Mouse (Mus musculus) MEL (cell line): ENCODE measurements around the gene Pcca. TPM values are rescaled to one million over a fixed set of nuclear protein-coding genes. Genes with fewer than 3 reads are reported as not detected.

Experiments
- DNase-seq: peaks from one replicate; pipeline ENCODE4 v3.0.0; 2011; ENCODE audit warnings: low read depth, low spot score
- H3K27ac ChIP-seq: 2 replicates; pipeline ENCODE4 v1.5.1; 2012; ENCODE audit warnings: low read depth, mild to moderate bottlenecking, control low read depth, low read length, moderate library complexity; ENCODE audit not compliant: control insufficient read depth
- H3K27me3 ChIP-seq, 2 experiments: fragments of 150-350 bp in 1 of 2; sonication (generic) in 1 of 2; 2 replicates each; pipeline ENCODE4 v1.6.1; 2012; ENCODE audit warnings: low read length in 2 of 2, mild to moderate bottlenecking in 2 of 2, improper control_type of control experiment in 1 of 2, moderate library complexity in 1 of 2; ENCODE audit not compliant: insufficient read depth in 2 of 2, control insufficient read depth in 1 of 2
- H3K36me3 ChIP-seq, 2 experiments: 2 replicates each; pipeline ENCODE4 v1.6.1; 2012 to 2014; ENCODE audit warnings: low read length in 2 of 2, improper control_type of control experiment in 1 of 2, inconsistent platforms in 1 of 2, mild to moderate bottlenecking in 1 of 2; ENCODE audit not compliant: insufficient read depth in 2 of 2, control insufficient read depth in 1 of 2
- H3K4me1 ChIP-seq, 2 experiments: fragments of 150-350 bp in 1 of 2; sonication (generic) in 1 of 2; 2 replicates each; pipeline ENCODE4 v1.6.1; 2012; ENCODE audit warnings: low read length in 2 of 2, improper control_type of control experiment in 1 of 2, mild to moderate bottlenecking in 1 of 2; ENCODE audit not compliant: insufficient read depth in 2 of 2, control insufficient read depth in 1 of 2
- H3K4me3 ChIP-seq, 2 experiments: fragments of 150-350 bp in 1 of 2; sonication (generic) in 1 of 2; 2 replicates each; pipeline ENCODE4 v1.5.1; 2012; ENCODE audit warnings: low read depth in 2 of 2, low read length in 2 of 2, mild to moderate bottlenecking in 2 of 2, moderate library complexity in 2 of 2, control low read depth in 1 of 2, improper control_type of control experiment in 1 of 2; ENCODE audit not compliant: control insufficient read depth in 1 of 2, insufficient read depth in 1 of 2
- H3K79me2 ChIP-seq: 2 replicates; pipeline ENCODE4 v1.6.1; 2012; ENCODE audit warnings: mild to moderate bottlenecking, low read length, moderate library complexity; ENCODE audit not compliant: control insufficient read depth, poor library complexity, insufficient read depth
- H3K9ac ChIP-seq: 2 replicates; pipeline ENCODE4 v1.6.1; 2012; ENCODE audit warnings: low read depth, mild to moderate bottlenecking, control low read depth, low read length, moderate library complexity; ENCODE audit not compliant: control insufficient read depth, poor library complexity, severe bottlenecking
- H3K9me3 ChIP-seq: fragments of 150-350 bp; sonication (generic); replicated peaks from 2 replicates; pipeline ENCODE4 v1.6.1; 2012; ENCODE audit warnings: mild to moderate bottlenecking, low read length, improper control_type of control experiment, moderate library complexity; ENCODE audit not compliant: insufficient read depth
- CHD2 ChIP-seq: IDR thresholded peaks from 2 replicates; pipeline ENCODE4 v1.6.1; 2011; ENCODE audit warnings: low read length, improper control_type of control experiment
- CTCF ChIP-seq, 3 experiments: IDR thresholded peaks in 2 of 3; conservative IDR thresholded peaks in 1 of 3; 2 replicates each; pipeline ENCODE4 v1.5.1; 2011 to 2012; ENCODE audit warnings: low read length in 3 of 3, low read depth in 2 of 3, mild to moderate bottlenecking in 2 of 3, improper control_type of control experiment in 1 of 3, inconsistent platforms in 1 of 3, mixed read lengths in 1 of 3, moderate library complexity in 1 of 3; ENCODE audit not compliant: control insufficient read depth in 1 of 3, insufficient read depth in 1 of 3, poor library complexity in 1 of 3, severe bottlenecking in 1 of 3
- E2F4 ChIP-seq: IDR thresholded peaks from 2 replicates; pipeline ENCODE4 v1.6.1; 2011; ENCODE audit warnings: low read depth, low read length, improper control_type of control experiment, borderline replicate concordance
- ETS1 ChIP-seq: IDR thresholded peaks from 2 replicates; pipeline ENCODE4 v1.6.1; 2012; ENCODE audit warnings: low read depth, mild to moderate bottlenecking, inconsistent platforms, low read length, improper control_type of control experiment, moderate library complexity
- GABPA ChIP-seq: IDR thresholded peaks from 2 replicates; pipeline ENCODE4 v1.6.1; 2012; ENCODE audit warnings: low read depth, mild to moderate bottlenecking, inconsistent platforms, low read length, improper control_type of control experiment, moderate library complexity
- HCFC1 ChIP-seq: IDR thresholded peaks from 2 replicates; pipeline ENCODE4 v1.6.1; 2012; ENCODE audit warnings: low read depth, mild to moderate bottlenecking, inconsistent platforms, low read length, improper control_type of control experiment, moderate library complexity
- JUND ChIP-seq: IDR thresholded peaks from 2 replicates; pipeline ENCODE4 v1.6.1; 2011; ENCODE audit warnings: low read depth, mild to moderate bottlenecking, improper control_type of control experiment, low read length
- KAT2A ChIP-seq: conservative IDR thresholded peaks from 2 replicates; pipeline ENCODE4 v1.6.1; 2012; ENCODE audit warnings: low read depth, low read length, improper control_type of control experiment, inconsistent platforms
- MAFK ChIP-seq: IDR thresholded peaks from 2 replicates; pipeline ENCODE4 v1.6.1; 2011; ENCODE audit warnings: low read depth, mild to moderate bottlenecking, low read length, improper control_type of control experiment, borderline replicate concordance
- NELFE ChIP-seq: IDR thresholded peaks from 2 replicates; pipeline ENCODE4 v1.6.1; 2011; ENCODE audit warnings: low read depth, low read length, improper control_type of control experiment
- POLR2AphosphoS2 ChIP-seq: IDR thresholded peaks from 2 replicates; pipeline ENCODE4 v1.6.1; 2011; ENCODE audit warnings: low read length, improper control_type of control experiment
- RAD21 ChIP-seq: IDR thresholded peaks from 2 replicates; pipeline ENCODE4 v1.6.1; 2011; ENCODE audit warnings: mild to moderate bottlenecking, low read depth, low read length, improper control_type of control experiment
- RCOR1 ChIP-seq: IDR thresholded peaks from 2 replicates; pipeline ENCODE4 v1.6.1; 2012; ENCODE audit warnings: low read depth, mild to moderate bottlenecking, inconsistent platforms, low read length, improper control_type of control experiment
- SIN3A ChIP-seq: IDR thresholded peaks from 2 replicates; pipeline ENCODE4 v1.6.1; 2012; ENCODE audit warnings: low read length, improper control_type of control experiment, inconsistent platforms
- SMC3 ChIP-seq: IDR thresholded peaks from 2 replicates; pipeline ENCODE4 v1.6.1; 2011; ENCODE audit warnings: low read depth, low read length, improper control_type of control experiment
- TAL1 ChIP-seq: IDR thresholded peaks from 2 replicates; pipeline ENCODE4 v1.6.1; 2012; ENCODE audit warnings: mild to moderate bottlenecking, inconsistent platforms, low read length, moderate library complexity, mixed read lengths
- ZC3H11A ChIP-seq: IDR thresholded peaks from 2 replicates; pipeline ENCODE4 v1.6.1; 2012; ENCODE audit warnings: low read depth, mild to moderate bottlenecking, inconsistent platforms, low read length, improper control_type of control experiment
- ZNF384 ChIP-seq: IDR thresholded peaks from 2 replicates; pipeline ENCODE4 v1.6.1; 2012; ENCODE audit warnings: low read depth, mild to moderate bottlenecking, inconsistent platforms, low read length, improper control_type of control experiment
- polyA plus RNA-seq, 2 experiments: library from polyadenylated mRNA; stranded (reverse) in 1 of 2; unstranded in 1 of 2; fragments of >175 nt in 1 of 2; fragments of >200 nt in 1 of 2; gene quantifications; 2 replicates each; pipeline versions ENCODE4 v1.2.1 to v1.2.4; 2012; ENCODE audit warnings: low replicate concordance in 2 of 2, low read depth in 1 of 2; ENCODE audit not compliant: insufficient read length in 2 of 2, insufficient read depth in 1 of 2, missing spikeins in 1 of 2
- total RNA-seq: library from RNA; depleted of rRNA; stranded (reverse); fragments of 300-350 nt; gene quantifications from 2 replicates; pipeline ENCODE4 v1.2.3, GENCODE M21; 2012

Gene Pcca
- total and polyA plus RNA-seq, 3 experiments, result 21.2 to 22.7 TPM; not detected in 1

DNA sequence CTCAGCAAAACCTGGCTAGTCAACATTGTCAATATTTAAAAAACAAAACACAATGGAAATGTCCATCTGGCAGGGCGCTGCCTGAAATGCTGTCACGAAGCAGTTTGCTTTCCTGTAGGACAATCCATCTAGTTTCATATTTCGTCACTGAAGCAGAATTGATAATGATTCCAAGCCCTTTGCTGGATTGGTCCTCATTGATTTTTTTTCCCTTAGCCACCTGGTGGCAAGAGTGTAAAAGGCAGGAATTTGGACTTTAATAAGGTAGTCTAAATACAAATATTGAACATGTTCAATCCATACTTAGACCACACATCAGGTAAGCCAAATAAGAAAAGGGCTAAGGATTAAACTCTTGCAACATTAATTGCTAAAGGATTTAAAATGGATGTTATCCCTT is 367.1 kb downstream of the Pcca start:
- Histone ChIP-seq H3K9me3 (no peaks in the 10 kb centered on the region), H3K4me3 (no peak overlapping the region), H3K27me3 (no peaks in the 10 kb centered on the region), H3K36me3 (peaks cover 2 to 4% of the 10 kb centered on the region in 2 experiments; a peak in 2 of 4 replicates), H3K4me1 (no peaks in the 10 kb centered on the region; a peak in 1 of 4 replicates), H3K79me2 (0 out of 2 replicates have a peak, but pooled peaks cover 1% of the 10 kb centered on the region), H3K9ac (no peak overlapping the region), H3K27ac (no peak overlapping the region)
- DNase-seq, result no peak
- 0 out of 2 replicates have a peak, but pooled peaks have one; percentile 10 for TF ChIP-seq ZC3H11A
- peak in 2 of 3 experiments; percentile 40 to 41; a peak in 4 of 6 replicates for TF ChIP-seq CTCF (IDR thresholded peaks at IDR 0.05 in 2 of 3, conservative IDR thresholded peaks at IDR 0.05 in 1 of 3; ENCODE audit: control insufficient read depth in 1 of 3, insufficient read depth in 1 of 3, low read depth in 2 of 3, low read length in 3 of 3, poor library complexity in 1 of 3, severe bottlenecking in 1 of 3)
- TF ChIP-seq KAT2A, result no peak
- TF ChIP-seq MAFK, result no peak
- peak; percentile 47 for TF ChIP-seq SMC3

DNA sequence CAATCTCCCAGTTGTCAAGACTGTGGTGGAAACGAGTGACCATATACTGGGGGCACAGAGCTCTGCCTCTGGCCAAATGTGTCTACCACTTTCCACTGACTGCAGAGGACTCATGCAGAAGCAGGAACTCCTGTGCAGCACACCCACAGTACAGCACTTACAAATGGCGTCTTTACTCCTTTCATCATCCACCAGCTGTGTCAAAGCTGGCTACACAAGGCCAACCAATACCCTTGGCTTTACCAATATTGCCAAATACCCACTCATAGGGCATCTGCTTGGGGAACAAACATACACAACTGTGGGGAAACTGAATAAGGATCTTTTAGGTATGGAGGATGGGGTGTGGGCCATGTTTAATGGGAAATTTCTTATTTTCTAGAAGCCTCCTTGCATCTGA is 367.6 kb downstream of the Pcca start:
- TF ChIP-seq ZNF384, result no peak
- TF ChIP-seq SIN3A, result no peak
- no peak for TF ChIP-seq RCOR1
- no peak for TF ChIP-seq KAT2A
- TF ChIP-seq ETS1, result no peak
- no peak for TF ChIP-seq ZC3H11A
- no peak for TF ChIP-seq POLR2AphosphoS2
- TF ChIP-seq HCFC1, result no peak
- TF ChIP-seq GABPA, result no peak
- no peak for TF ChIP-seq JUND
- TF ChIP-seq, all 39 proteins: peak for 0
- Histone ChIP-seq H3K4me3 (no peak overlapping the region), H3K9me3 (no peaks in the 10 kb centered on the region), H3K27me3 (no peaks in the 10 kb centered on the region), H3K36me3 (peaks cover 2 to 4% of the 10 kb centered on the region in 2 experiments; a peak in 2 of 4 replicates), H3K27ac (no peak overlapping the region), H3K79me2 (0 out of 2 replicates have a peak, but pooled peaks cover 1% of the 10 kb centered on the region), H3K9ac (no peak overlapping the region), H3K4me1 (no peaks in the 10 kb centered on the region; a peak in 1 of 4 replicates)
- no peak for DNase-seq

DNA sequence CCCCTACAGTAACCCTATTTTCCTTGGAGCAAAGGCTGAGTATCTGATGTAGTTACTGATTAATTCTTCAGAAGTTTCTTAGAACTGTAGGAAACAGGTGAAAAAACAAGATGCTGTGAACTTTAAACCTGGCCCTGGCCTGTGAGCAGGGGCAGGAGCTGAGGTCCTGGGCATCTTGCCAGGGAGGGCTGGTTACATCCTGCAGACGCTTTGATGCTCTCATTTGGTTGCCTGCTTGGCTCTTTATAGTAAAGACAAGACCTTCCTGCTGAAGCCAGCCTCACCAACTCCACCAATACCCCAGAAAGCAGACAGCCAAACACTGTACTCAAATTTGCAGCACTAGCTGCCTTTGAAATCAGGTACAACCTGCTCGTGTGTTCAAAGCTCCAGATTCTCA is 368.0 kb downstream of the Pcca start:
- peak; percentile 66 for DNase-seq
- Histone ChIP-seq H3K27me3 (no peaks in the 10 kb centered on the region), H3K79me2 (0 out of 2 replicates have a peak, but pooled peaks cover 1% of the 10 kb centered on the region), H3K36me3 (peaks cover 2 to 4% of the 10 kb centered on the region in 2 experiments; a peak in 2 of 4 replicates), H3K9ac (no peak overlapping the region), H3K4me3 (no peak overlapping the region), H3K4me1 (no peaks in the 10 kb centered on the region; a peak in 1 of 4 replicates), H3K27ac (no peak overlapping the region), H3K9me3 (no peaks in the 10 kb centered on the region)
- no peak for TF ChIP-seq HCFC1
- peak; percentile 8; the same call in 1 of the 2 replicates for TF ChIP-seq TAL1
- no peak for TF ChIP-seq RAD21
- TF ChIP-seq CHD2, result no peak
- no peak for TF ChIP-seq JUND
- TF ChIP-seq E2F4, result no peak
- no peak for TF ChIP-seq NELFE
- TF ChIP-seq GABPA, result no peak
